Mouse (Mus musculus) v-Abl transformed pro-B cells (cell line): ENCODE measurements around the gene Ccdc87.

Source experiments
- in situ Hi-C, 2 experiments: fragments of 400-800 bp; cut with MboI; formaldehyde crosslinking; loops; one replicate each; pipeline ENCODE4 v1.15.1; 2025; ENCODE audit not compliant: unreplicated experiment in 2 of 2

Ccdc87 gene

DNA sequence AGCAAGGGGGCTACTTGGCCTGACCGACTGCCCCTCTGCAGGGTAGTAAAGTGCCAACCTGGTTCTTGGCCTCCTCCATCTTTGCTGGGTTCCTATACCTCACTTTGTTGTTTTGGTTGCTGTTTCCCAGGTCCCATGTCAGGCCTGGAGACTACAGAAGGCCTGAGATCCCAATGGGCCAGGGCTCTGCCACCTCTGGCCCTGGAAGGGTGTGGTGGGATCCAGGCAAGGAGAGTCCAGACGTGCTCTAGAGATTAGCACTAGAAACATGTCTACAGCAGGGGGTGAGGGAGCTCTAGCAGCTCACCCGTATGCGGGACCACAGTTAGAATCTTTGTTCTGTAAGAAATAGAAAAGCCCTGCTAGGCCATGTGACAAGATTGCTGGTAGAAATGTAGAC, 44.8 kb downstream of the Ccdc87 start:
- in situ Hi-C loops: no loop called here

GRCm38 (mm10) chr19:4889791-4890190, 50.6 kb downstream of the Ccdc87 start:
- in situ Hi-C loops: no loop called here

DNA sequence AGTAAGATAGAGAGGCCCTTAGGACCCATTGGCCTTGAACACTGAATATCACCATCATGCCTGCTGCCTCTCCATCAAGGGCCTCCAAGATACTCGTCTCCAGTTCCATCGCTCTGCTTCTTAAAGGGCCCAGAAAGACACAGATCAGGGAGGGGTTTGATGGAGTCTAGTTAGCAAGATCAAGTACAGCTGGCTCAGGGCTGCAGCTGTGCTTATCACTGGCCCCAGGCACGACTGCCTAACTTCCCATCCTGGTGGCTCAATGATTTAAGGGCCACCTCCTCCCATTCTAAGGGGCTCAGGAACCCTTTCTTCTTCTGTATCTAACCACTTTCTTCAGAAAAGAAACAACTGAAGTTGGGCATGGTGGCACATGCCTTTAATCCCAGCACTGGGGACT, 52.6 kb downstream of the Ccdc87 start:
- in situ Hi-C loops: no loop called here
